ENCODE assay signal across 26 mouse cellular contexts in genomic region chrX:72985607-72986006, GRCm38 (mm10). TPM values are rescaled to one million over a fixed set of nuclear protein-coding genes. Genes with fewer than 3 reads are reported as not detected.
"Had no signal": no experiment of that assay in that cellular context is flagged by ENCODE, and none has a peak within 500 bp of the region (broad histone marks: within the 10 kb centered on the region; RNA-seq: fewer than 3 reads in every experiment).

No protein-coding gene starts in this region.

- H3K4me3 ChIP-seq: limb, embryonic 10.5 days; limb, embryonic 13.5 days; lung, embryonic 15.5 days; midbrain, embryonic 12.5 days; midbrain, embryonic 15.5 days; myocyte; neural tube, embryonic 13.5 days had no signal

- H3K4me1 ChIP-seq: limb, embryonic 10.5 days; limb, embryonic 13.5 days; lung, embryonic 15.5 days; midbrain, embryonic 12.5 days; midbrain, embryonic 15.5 days; neural tube, embryonic 13.5 days had no signal

- H3K36me3 ChIP-seq: limb, embryonic 10.5 days; limb, embryonic 13.5 days; lung, embryonic 15.5 days; midbrain, embryonic 12.5 days; midbrain, embryonic 15.5 days; neural tube, embryonic 13.5 days had no signal

- H3K9ac ChIP-seq: limb, embryonic 13.5 days; lung, embryonic 15.5 days; midbrain, embryonic 12.5 days; midbrain, embryonic 15.5 days; neural tube, embryonic 13.5 days had no signal

- ATAC-seq: intestine, embryonic 16.5 days; midbrain, embryonic 15.5 days had no signal

- H3K9me3 ChIP-seq: limb, embryonic 10.5 days; limb, embryonic 13.5 days; lung, embryonic 15.5 days; midbrain, embryonic 12.5 days; midbrain, embryonic 15.5 days; neural tube, embryonic 13.5 days had no signal

- DNase-seq: kidney, adult 18-20 months; kidney, adult 9 months; kidney, postnatal 14 days; kidney, postnatal 4 days; layer of hippocampus, adult 9-11 months; lung, adult 18-20 months; lung, postnatal 10 days; lung, postnatal 36 days; retina, postnatal 1 day; right cerebral cortex, postnatal 25 days; thymus, adult 18-20 months; thymus, postnatal 36 days had no signal

- H3K27ac ChIP-seq: limb, embryonic 10.5 days; limb, embryonic 13.5 days; lung, embryonic 15.5 days; midbrain, embryonic 12.5 days; midbrain, embryonic 15.5 days; neural tube, embryonic 13.5 days had no signal

- H3K27me3 ChIP-seq: lung, embryonic 15.5 days had no signal

- H3K4me2 ChIP-seq: limb, embryonic 13.5 days; lung, embryonic 15.5 days; midbrain, embryonic 12.5 days; midbrain, embryonic 15.5 days; neural tube, embryonic 13.5 days had no signal

RNA-seq across cellular contexts. Expression of gene Zfp185, which starts 1.5 kb away (rescaled TPM):
- total RNA-seq: monocyte, adult 5-6 weeks had no signal
- polyA plus RNA-seq: myocyte had no signal

RNA-seq across cellular contexts. Expression of gene Pnma5, which starts 51.3 kb away (rescaled TPM):
- total RNA-seq: liver, adult 2 months; monocyte, adult 5-6 weeks; neutrophil, adult 5-6 weeks had no signal
- polyA plus RNA-seq: intestine, embryonic 16.5 days; kidney, embryonic 16.5 days; limb, embryonic 10.5 days; liver, adult 2 months; lung, embryonic 15.5 days; neural tube, embryonic 13.5 days; spleen, adult 2 months; urinary bladder, adult 2 months had no signal
